Mouse (Mus musculus): ENCODE measurements around the gene Hdac11. TPM values are rescaled to one million over a fixed set of nuclear protein-coding genes. Genes with fewer than 3 reads are reported as not detected.

Gene Hdac11
- polyA plus RNA-seq, 1 experiment from 2014 or later: 4.6 TPM

DNA sequence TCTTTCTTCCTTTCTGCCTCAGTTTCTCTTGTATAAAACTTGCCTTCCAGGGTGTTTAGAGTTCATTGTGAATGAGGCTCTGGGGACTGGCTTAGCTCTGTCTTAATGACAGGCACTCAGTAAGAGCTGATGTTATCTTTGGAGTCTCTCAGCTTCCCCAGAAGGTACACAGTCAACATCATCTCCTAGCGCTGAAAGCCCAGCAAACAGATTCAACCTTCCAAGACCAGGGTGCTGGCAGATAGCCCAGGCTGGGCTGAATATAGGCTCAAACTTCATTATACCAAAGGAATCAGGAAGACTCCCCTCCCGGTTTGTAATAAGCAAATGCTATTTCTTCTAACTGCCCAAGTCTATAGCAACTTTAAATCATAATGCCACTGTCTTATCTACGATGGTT is 1.2 kb upstream of the Hdac11 start:
- ATAC-seq: no peak
- Histone ChIP-seq H3K36me3 (replicated peaks; ENCODE audit: insufficient read depth, low read length) (no peaks in the 10 kb centered on the region), H3K27ac (ENCODE audit: low read depth) (peak overlapping the region; percentile 3; the same call in 1 of the 2 replicates), H3K4me2 (ENCODE audit: low read depth, low read length) (no peak overlapping the region), H3K27me3 (ENCODE audit: insufficient read depth, low read length) (no peaks in the 10 kb centered on the region; the same call in 1 of the 2 replicates), H3K9ac (replicated peaks) (no peak overlapping the region), H3K9me3 (ENCODE audit: low read length) (no peaks in the 10 kb centered on the region), H3K4me3 (ENCODE audit: low read depth, low read length) (no peak overlapping the region), H3K4me1 (ENCODE audit: insufficient read depth) (peaks cover 57% of the 10 kb centered on the region)
- DNase-seq: no peak
- WGBS (ENCODE audit: insufficient replicate concordance): 53% methylated on average over 3 of the region's 3 CpGs
- TF ChIP-seq CTCF (IDR thresholded peaks at IDR 0.05; ENCODE audit: low read depth): no peak
- TF ChIP-seq EP300 (IDR thresholded peaks at IDR 0.05; ENCODE audit: low read depth): no peak

GRCm38 (mm10) chr6:91156062-91156461 is 403 bp upstream of the Hdac11 start:
- WGBS (ENCODE audit: insufficient replicate concordance): 16% methylated on average over 4 of the region's 4 CpGs
- peaks cover 65% of the 10 kb centered on the region for H3K4me1 ChIP-seq (ENCODE audit: insufficient read depth)

GRCm38 (mm10) chr6:91157237-91157570 is 739 bp downstream of the Hdac11 start:
- Histone ChIP-seq H3K4me1 (ENCODE audit: insufficient read depth) (peaks cover 77% of the 10 kb centered on the region), H3K27me3 (ENCODE audit: insufficient read depth, low read length) (no peaks in the 10 kb centered on the region; the same call in 1 of the 2 replicates)
- WGBS (ENCODE audit: insufficient replicate concordance): 34% methylated on average over 6 of the region's 6 CpGs

More at GRCm38 (mm10) chr6:91156062-91156461, 403 bp upstream of the Hdac11 start:
- H3K27me3 ChIP-seq (ENCODE audit: insufficient read depth, low read length): no peaks in the 10 kb centered on the region; the same call in 1 of the 2 replicates
- peak overlapping the region; percentile 94 for H3K4me2 ChIP-seq (ENCODE audit: low read depth, low read length)
- no peaks in the 10 kb centered on the region for H3K9me3 ChIP-seq (ENCODE audit: low read length)
- no peak for DNase-seq
- no peak for ATAC-seq
- no peaks in the 10 kb centered on the region for H3K36me3 ChIP-seq (replicated peaks; ENCODE audit: insufficient read depth, low read length)
- no peak overlapping the region for H3K9ac ChIP-seq (replicated peaks)
- peak overlapping the region; percentile 3; the same call in 1 of the 2 replicates for H3K27ac ChIP-seq (ENCODE audit: low read depth)
- TF ChIP-seq EP300 (IDR thresholded peaks at IDR 0.05; ENCODE audit: low read depth): no peak
- no peak for TF ChIP-seq CTCF (IDR thresholded peaks at IDR 0.05; ENCODE audit: low read depth)
- no peak overlapping the region for H3K4me3 ChIP-seq (ENCODE audit: low read depth, low read length)

GRCm38 (mm10) chr6:91159047-91159446 is 2.6 kb downstream of the Hdac11 start:
- DNase-seq (no peak), ATAC-seq (no peak)
- Histone ChIP-seq H3K9me3 (ENCODE audit: low read length) (no peaks in the 10 kb centered on the region), H3K36me3 (replicated peaks; ENCODE audit: insufficient read depth, low read length) (no peaks in the 10 kb centered on the region), H3K4me2 (ENCODE audit: low read depth, low read length) (peak overlapping the region; percentile 47), H3K27me3 (ENCODE audit: insufficient read depth, low read length) (no peaks in the 10 kb centered on the region), H3K4me1 (ENCODE audit: insufficient read depth) (peaks cover 85% of the 10 kb centered on the region), H3K4me3 (ENCODE audit: low read depth, low read length) (no peak overlapping the region), H3K27ac (ENCODE audit: low read depth) (peak overlapping the region; percentile 52; the same call in 1 of the 2 replicates), H3K9ac (replicated peaks) (peak overlapping the region; percentile 22; the same call in 1 of the 2 replicates)
- 73% methylated on average over 9 of the region's 9 CpGs for WGBS (ENCODE audit: insufficient replicate concordance)
- TF ChIP-seq CTCF (IDR thresholded peaks at IDR 0.05; ENCODE audit: low read depth): no peak
- TF ChIP-seq EP300 (IDR thresholded peaks at IDR 0.05; ENCODE audit: low read depth): no peak

More at GRCm38 (mm10) chr6:91157237-91157570, 739 bp downstream of the Hdac11 start:
- Histone ChIP-seq H3K27ac (ENCODE audit: low read depth) (0 out of 2 replicates have a peak overlapping the region, but pooled peaks have one; percentile 25), H3K4me3 (ENCODE audit: low read depth, low read length) (peak overlapping the region; percentile 63), H3K4me2 (ENCODE audit: low read depth, low read length) (peak overlapping the region; percentile 94), H3K9me3 (ENCODE audit: low read length) (no peaks in the 10 kb centered on the region), H3K36me3 (replicated peaks; ENCODE audit: insufficient read depth, low read length) (no peaks in the 10 kb centered on the region), H3K9ac (replicated peaks) (peak overlapping the region; percentile 71)
- TF ChIP-seq CTCF (IDR thresholded peaks at IDR 0.05; ENCODE audit: low read depth) (no peak), EP300 (IDR thresholded peaks at IDR 0.05; ENCODE audit: low read depth) (no peak)
- DNase-seq: no peak
- ATAC-seq: no peak

DNA sequence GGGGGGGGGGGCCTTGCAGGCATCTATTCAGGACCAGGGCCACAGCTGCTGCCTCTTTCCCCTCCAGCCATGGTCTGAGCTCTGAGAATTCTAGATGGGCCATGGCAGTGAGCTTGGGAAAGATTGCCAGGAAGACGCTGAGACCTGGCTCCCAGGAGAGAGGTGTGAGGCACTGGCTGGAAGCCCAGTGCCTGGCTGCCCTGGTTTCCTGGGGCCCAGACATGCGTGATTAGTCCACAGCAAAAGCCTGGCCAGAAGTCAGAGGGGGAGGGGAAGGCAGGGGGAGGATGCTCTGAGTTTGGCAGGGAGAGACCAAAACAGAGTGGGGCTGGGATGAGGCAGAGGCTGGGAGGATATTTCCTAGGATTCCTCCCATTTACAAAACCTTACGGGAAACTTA is 3.9 kb downstream of the Hdac11 start:
- peak; percentile 67 for DNase-seq
- H3K9ac ChIP-seq (replicated peaks): no peak overlapping the region; the same call in 1 of the 2 replicates
- no peak for TF ChIP-seq CTCF (IDR thresholded peaks at IDR 0.05; ENCODE audit: low read depth)
- no peak for TF ChIP-seq EP300 (IDR thresholded peaks at IDR 0.05; ENCODE audit: low read depth)
- peak overlapping the region; percentile 88 for H3K27ac ChIP-seq (ENCODE audit: low read depth)
- no peaks in the 10 kb centered on the region for H3K9me3 ChIP-seq (ENCODE audit: low read length)
- no peaks in the 10 kb centered on the region for H3K36me3 ChIP-seq (replicated peaks; ENCODE audit: insufficient read depth, low read length)
- H3K4me1 ChIP-seq (ENCODE audit: insufficient read depth): peaks cover 85% of the 10 kb centered on the region
- WGBS (ENCODE audit: insufficient replicate concordance): 52% methylated on average over 3 of the region's 3 CpGs
- H3K4me2 ChIP-seq (ENCODE audit: low read depth, low read length): no peak overlapping the region
- H3K27me3 ChIP-seq (ENCODE audit: insufficient read depth, low read length): no peaks in the 10 kb centered on the region
- no peak for ATAC-seq
- no peak overlapping the region for H3K4me3 ChIP-seq (ENCODE audit: low read depth, low read length)

DNA sequence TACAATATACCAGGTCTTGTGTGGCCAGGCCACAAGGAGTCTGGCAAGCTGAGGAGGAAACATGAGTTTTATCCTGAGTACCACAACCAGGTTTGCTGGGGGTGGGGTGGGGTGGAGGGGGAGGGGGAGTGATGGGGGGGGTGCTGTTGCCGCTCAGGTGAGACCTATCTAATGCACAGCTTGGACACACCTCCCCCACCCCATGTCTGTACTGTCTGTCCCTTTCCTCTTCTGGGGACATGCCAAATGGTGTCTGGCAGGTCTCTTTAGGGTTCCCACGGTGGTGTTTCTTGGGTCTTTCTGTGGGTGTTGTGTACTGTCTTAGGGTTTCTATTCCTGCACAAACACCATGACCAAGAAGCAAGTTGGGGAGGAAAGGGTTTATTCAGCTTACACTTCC is 4.5 kb downstream of the Hdac11 start:
- Histone ChIP-seq H3K27ac (ENCODE audit: low read depth) (peak overlapping the region; percentile 88; the same call in 1 of the 2 replicates), H3K9me3 (ENCODE audit: low read length) (no peaks in the 10 kb centered on the region), H3K9ac (replicated peaks) (no peak overlapping the region), H3K27me3 (ENCODE audit: insufficient read depth, low read length) (no peaks in the 10 kb centered on the region), H3K4me2 (ENCODE audit: low read depth, low read length) (no peak overlapping the region), H3K4me1 (ENCODE audit: insufficient read depth) (peaks cover 81% of the 10 kb centered on the region), H3K36me3 (replicated peaks; ENCODE audit: insufficient read depth, low read length) (no peaks in the 10 kb centered on the region), H3K4me3 (ENCODE audit: low read depth, low read length) (no peak overlapping the region)
- no peak for DNase-seq
- WGBS (ENCODE audit: insufficient replicate concordance): 58% methylated on average over 2 of the region's 2 CpGs
- no peak for ATAC-seq
- TF ChIP-seq EP300 (IDR thresholded peaks at IDR 0.05; ENCODE audit: low read depth) (no peak), CTCF (IDR thresholded peaks at IDR 0.05; ENCODE audit: low read depth) (no peak)

All from liver, postnatal 0 days (tissue).